Mouse (Mus musculus) adrenal gland, adult 8-10 months (tissue): ENCODE measurements around the gene Ndrg3. TPM values are rescaled to one million over a fixed set of nuclear protein-coding genes. Genes with fewer than 3 reads are reported as not detected.

Experiments used
- DNase-seq: peaks from one replicate; pipeline ENCODE4 v3.0.0; 2022
- total RNA-seq, 4 experiments: library from RNA; stranded (reverse); gene quantifications; 2 replicates each; pipeline ENCODE4 v1.2.4; 2022

Ndrg3 gene
- total RNA-seq = 10 to 100 TPM; 54.3 to 81.0 (median 75.3) TPM

GRCm38 (mm10) chr2:156991470-156992319 is at the start of gene Ndrg3:
Gene Ndrg3, minus strand, starts transcription at chr2:156992056.
- peak; percentile 95 for DNase-seq

GRCm38 (mm10) chr2:157041421-157041820 is 49.6 kb upstream of the Ndrg3 start:
- no peak for DNase-seq

GRCm38 (mm10) chr2:157040649-157041046 is 48.8 kb upstream of the Ndrg3 start:
- no peak for DNase-seq

DNA sequence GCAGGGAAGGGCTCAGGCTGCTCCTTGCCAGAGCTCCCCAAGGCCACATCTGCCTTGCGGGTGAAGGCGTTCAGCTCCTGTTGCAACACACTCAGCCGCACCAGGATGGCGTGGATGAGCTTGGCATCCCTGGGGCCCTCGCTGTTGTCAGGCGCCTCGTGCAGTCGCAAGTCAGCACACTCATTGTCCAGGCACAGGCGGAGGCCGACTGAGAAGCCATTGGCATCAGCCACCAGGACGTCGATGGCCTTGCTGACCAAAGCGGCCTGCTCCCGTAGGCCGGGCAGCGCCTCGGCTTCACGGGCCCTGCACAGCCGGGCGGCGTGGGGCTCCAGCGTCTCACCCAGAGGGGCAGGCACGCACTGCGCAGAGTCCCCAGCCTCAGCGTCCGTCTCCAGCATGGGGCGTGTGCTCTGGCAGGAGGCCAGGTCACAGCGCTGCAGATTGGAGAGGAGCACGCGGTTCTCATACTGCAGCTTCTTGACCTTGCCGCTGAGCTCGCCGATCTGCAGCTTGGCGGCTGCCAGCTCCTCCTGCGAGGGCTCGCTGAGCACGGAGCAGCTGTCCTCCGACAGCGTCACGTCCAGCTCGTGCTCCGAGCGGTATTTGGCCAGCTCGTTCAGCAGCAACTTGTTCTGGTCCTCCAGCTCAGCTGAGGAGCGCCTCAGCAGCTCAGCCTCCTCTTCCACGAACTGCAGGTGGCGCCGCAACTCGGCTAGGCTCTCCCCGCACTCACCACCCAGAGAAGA is 48.2 kb upstream of the Ndrg3 start:
- peak; percentile 65 for DNase-seq

GRCm38 (mm10) chr2:157037303-157037702 is 45.4 kb upstream of the Ndrg3 start:
- peak; percentile 59 for DNase-seq

GRCm38 (mm10) chr2:157036400-157036799 is 44.5 kb upstream of the Ndrg3 start:
- peak; percentile 84 for DNase-seq

DNA sequence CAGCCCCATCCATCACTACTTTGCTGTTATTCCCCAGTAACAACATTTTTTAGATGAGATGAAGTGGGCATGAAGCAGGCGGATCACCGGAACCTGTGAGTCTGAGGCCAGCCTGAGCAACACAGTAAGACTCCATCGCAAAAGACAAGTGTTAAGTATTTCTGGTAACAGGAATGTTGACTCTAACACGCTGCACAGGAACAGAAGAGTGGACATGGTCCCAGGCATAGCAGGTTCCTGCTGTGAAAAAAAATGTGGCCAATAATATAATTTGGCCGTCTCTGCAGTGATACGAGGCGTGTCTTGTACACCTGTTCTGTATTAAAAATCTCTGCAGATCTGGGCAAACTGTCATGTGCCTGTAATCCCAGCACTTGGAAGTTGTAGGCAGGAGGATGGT is 43.5 kb upstream of the Ndrg3 start:
- DNase-seq = no peak

DNA sequence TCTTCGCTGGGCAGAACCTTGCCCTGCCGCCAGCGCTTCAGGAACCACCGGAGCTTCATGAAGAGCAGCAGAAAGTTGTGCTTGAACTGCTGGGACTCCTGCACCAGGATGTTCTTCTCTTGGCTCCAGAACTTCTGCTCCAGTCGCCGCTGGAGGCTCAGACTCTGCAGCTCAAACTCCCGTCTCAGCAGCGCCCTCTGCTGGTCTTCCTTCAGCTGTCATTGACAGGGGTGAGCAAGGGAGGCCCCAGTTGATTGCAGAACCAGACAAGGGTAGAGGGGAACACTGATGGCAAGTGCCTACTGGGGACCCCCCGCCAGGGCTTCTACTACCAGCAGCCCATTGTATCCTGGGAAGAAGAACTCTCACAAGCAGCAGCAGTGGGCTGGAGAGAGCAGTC is 38.9 kb upstream of the Ndrg3 start:
- peak; percentile 63 for DNase-seq

DNA sequence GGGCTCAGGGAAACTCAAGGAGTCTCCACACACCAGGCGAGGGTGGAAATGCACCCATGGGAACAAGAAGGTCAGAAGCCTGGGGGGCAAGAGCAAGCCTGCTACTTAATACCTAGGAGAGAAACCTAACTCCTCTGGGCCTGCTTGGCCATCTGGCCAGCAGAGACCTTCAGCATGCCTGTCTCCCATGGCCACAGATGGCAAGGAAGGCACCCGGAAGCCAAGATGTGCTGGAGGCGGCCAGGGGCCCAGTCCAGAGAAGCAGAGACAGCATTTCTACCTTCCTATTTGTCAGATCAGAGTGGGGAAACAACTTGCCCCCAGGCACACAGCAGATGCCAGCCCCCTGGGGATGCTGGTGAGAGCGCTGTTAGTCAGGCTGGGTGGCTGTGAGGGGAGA is 36.4 kb upstream of the Ndrg3 start:
- DNase-seq = no peak

DNA sequence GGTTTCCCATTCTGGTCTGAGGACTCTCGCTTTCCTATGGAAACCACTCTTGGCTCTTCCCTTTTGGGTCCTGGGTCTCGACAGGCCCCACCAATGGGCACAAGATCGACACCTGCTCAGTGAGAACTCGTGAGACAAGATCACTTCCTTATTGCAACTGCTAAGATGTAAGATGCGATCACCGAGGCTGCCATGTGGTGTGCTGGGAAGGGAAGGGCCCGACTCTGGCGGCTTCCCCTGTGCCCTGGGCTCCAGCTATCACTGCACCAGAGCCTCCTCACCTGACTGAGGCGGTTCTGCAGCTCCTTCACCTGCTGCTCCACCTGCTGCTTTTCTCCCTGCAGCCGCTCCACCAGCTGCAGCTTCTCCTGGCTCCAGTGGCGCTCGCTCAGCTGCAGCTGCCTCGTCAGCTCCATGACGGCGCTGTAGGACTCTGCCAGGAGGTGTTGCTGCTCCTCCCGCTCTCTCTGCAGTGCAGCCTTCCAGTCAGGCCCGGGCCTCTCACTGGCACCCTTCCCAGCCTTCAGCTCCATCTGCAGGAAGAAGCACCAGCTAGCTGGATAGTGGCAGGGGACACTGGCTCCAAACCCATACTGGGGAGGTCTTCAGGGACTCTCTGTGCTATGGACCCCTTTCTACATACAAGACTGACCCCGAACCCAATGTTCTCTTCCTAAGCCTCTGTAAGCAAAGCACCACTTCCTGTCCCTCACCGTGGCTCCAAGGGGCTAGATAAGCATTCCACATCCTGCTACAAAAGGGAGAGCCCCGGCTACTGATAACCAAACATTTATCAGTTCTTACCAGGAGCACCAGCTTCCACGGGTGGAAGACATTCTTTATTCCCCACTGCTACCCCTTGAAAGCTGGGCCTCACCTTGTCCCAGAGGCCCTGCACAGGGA is 35.5 kb upstream of the Ndrg3 start:
- DNase-seq = no peak

DNA sequence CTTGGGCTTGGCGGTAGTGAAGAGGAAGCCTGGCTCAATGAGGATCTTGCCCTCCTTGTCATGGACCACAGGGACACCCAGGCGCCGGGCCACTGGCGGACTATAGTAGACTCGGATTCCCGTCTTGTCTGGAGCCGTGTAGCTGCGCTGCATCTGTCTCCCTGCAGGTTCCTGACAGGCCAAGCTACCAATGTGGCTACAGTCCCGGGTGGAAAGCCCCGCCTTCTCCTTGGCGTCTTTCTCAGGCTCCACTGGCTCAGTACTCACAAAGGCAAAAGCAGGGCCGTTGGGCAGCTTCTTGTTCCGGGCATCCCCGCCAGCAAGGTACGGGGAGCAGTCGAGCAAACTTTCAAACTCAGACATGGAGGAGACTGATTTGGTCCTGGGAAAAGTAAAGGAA is 29.3 kb upstream of the Ndrg3 start:
- no peak for DNase-seq

- DNase-seq = no peak
Observed at GRCm38 (mm10) chr2:157019228-157019627, 27.4 kb upstream of the Ndrg3 start.

DNA sequence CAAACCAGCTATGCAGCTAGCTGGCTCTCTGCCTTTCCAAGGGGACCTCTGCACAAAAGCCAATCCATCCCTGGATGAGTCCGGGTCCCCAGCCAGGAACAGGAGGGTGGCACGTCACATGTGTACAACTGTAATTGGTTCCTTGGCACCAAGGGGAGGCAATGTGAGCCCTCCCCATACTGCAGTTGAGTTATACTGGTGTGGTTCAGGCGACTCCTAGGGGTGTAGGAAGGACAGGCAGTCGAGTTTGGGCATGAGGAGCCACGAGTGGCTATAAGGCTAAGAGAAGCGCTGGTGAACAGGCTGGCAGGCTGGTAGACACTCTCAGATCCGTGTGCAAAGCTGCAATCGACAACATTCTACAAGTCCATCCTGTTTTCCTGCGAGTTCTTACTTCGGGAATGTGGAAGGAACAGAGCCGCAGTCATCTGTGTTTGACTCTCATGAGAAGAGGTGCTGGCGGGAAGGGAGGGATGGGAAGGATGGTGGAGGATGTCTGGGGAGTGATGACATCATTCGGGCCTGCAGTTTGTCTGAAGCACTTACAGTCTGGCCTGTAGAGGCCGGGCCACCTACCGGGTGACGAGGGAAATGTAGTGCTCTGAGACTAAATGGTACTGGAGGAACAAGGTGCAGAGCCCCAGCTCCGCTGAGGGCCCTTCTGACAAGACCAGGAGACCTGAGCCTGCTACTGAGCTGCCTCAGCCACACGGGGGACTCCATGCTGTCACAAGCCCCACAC is 24.8 kb upstream of the Ndrg3 start:
- no peak for DNase-seq

DNA sequence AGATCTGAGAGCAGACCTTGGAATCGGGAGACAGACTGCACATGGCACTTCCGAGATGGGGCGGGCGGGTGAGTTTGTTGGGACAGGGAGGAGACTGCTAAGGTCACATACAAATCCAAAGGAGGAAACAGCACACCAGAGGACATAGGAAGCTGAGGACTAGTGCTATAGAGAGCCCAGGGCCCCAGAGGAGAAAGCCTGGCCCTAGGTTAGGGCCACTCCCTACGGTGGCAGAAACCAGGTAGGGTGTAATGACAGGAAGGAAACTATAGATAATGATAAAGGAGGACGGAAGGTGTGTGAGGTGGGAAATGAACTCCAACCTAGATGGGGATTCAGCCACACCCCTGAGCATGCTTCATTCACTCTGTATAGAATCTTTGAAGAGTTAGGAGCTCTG is 20.5 kb upstream of the Ndrg3 start:
- no peak for DNase-seq

GRCm38 (mm10) chr2:157010634-157011310 is 18.9 kb upstream of the Ndrg3 start:
- DNase-seq = no peak

- DNase-seq = no peak
Observed at GRCm38 (mm10) chr2:157010121-157010520, 18.3 kb upstream of the Ndrg3 start.

GRCm38 (mm10) chr2:157008509-157008908 is 16.7 kb upstream of the Ndrg3 start:
- DNase-seq = no peak

DNA sequence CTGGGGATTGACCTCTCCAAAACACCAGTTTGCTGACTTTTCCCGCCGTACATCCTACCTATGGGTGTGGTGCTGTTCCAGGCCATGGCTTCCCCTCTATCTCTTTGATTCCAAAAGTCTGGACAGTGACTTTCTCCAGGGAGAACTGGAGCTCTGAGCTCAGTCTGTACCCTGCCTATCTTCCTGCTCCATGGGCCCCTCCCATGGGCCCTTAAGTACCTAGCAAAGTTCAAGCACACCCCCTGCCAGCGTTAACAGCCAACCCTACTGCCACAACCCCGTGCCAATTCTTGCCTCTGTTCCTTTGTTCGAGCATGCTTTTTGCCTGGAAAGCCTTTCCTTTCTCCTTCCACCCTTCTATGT is 15.4 kb upstream of the Ndrg3 start:
- DNase-seq = no peak

- DNase-seq = peak; percentile 86
Observed at GRCm38 (mm10) chr2:157006511-157007233, 14.8 kb upstream of the Ndrg3 start, which contains the start of gene Dsn1. Gene Dsn1, minus strand, starts transcription at chr2:157007154.

GRCm38 (mm10) chr2:157002321-157002720 is 10.5 kb upstream of the Ndrg3 start:
- DNase-seq = no peak

DNA sequence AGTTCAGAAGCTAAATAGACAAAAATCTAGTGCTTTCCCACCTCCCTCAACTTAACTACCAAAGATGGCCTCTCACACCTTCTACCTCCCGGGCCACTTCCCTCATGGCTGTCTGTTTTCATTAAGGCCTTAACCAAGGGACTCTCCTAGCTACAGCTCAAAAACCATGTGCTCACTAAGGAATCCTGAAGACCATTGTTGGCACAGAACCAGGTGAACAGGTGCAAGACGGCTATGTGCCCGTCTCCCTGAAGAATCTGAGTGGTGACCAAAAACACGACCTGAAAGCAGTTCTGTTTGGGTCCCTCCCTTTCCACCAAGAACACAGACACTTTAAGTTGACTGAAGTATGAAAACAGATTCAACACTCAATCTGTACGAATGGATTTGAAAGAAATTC is 6.4 kb upstream of the Ndrg3 start:
- no peak for DNase-seq
